Mouse (Mus musculus): ENCODE results near the gene Lss.

Lss gene

DNA sequence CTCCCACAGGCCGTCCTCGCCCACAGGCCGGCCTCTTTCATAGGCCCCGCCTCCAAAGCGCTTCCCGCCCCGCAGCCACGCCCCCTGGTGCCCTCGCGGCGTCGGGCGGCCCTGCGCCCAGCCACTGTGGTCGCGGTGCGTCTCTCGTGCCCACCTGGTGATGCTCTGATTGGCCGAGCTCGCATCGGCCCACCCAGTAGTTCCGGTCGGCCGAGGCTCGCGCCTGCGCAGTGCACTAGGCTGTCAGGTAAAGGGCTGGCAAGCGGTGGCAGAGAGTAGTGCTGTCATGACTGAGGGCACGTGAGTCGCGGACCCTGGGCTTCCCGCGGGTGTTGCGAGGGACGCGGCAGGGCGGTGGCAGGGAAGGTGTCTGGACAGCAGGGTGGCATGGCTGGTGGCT lies at the start of gene Lss:
TSS of gene Lss (plus strand) at position 214 of the 400 bp plus-strand sequence.
- peak; percentile 93 for DNase-seq (ENCODE audit: low spot score)

DNA sequence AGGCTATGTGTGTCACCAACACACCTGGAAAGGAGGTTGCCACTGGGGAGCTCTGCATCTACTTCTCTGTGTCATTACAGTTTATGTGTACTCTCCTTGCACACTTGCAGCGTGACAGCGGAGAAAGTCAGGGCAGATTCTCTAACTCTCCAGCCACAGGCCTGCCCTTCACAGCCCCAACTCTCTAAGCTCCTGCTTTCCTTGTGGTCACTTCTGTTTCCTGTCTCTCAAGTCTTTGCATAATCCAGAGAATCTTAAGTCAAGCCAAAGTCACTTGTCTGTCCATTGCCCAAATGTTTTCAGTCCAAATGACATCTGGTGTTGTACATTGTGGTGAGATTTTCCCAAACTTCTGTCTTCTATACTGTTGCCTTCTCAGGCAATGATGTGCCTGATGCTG lies 45.1 kb upstream of the Lss start:
- no peak for DNase-seq (ENCODE audit: low spot score)

GRCm38 (mm10) chr10:76488265-76488664 lies 43.1 kb upstream of the Lss start:
- DNase-seq (ENCODE audit: low spot score) = no peak

GRCm38 (mm10) chr10:76489205-76489604 lies 42.2 kb upstream of the Lss start:
- DNase-seq (ENCODE audit: low spot score) = no peak

DNA sequence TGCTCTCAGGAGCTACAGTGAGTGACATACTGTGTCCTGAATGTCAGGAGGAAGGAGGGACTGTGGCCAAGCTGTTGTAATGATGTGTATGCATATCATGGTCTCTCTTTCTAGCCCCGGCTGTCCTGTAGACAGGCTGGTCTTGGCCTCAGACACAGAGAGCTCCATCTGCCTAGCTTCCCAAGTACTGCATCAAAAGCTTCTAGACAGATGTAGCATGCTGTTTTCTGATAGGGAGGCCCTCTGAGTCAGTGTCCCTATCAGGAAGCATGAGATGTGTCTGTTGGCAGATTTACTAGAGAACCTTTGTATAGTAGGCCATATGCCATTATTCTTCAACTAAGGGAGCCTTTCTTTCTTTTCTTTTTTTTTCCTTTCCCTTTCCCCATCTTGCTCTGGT lies 37.9 kb upstream of the Lss start:
- DNase-seq (ENCODE audit: low spot score) = no peak

GRCm38 (mm10) chr10:76495501-76495900 lies 35.9 kb upstream of the Lss start:
- no peak for DNase-seq (ENCODE audit: low spot score)

- no peak for DNase-seq (ENCODE audit: low spot score)
These were observed 35.0 kb upstream of the Lss start for GRCm38 (mm10) chr10:76496366-76496765.

GRCm38 (mm10) chr10:76497522-76497921 lies 33.9 kb upstream of the Lss start:
- no peak for DNase-seq (ENCODE audit: low spot score)

DNA sequence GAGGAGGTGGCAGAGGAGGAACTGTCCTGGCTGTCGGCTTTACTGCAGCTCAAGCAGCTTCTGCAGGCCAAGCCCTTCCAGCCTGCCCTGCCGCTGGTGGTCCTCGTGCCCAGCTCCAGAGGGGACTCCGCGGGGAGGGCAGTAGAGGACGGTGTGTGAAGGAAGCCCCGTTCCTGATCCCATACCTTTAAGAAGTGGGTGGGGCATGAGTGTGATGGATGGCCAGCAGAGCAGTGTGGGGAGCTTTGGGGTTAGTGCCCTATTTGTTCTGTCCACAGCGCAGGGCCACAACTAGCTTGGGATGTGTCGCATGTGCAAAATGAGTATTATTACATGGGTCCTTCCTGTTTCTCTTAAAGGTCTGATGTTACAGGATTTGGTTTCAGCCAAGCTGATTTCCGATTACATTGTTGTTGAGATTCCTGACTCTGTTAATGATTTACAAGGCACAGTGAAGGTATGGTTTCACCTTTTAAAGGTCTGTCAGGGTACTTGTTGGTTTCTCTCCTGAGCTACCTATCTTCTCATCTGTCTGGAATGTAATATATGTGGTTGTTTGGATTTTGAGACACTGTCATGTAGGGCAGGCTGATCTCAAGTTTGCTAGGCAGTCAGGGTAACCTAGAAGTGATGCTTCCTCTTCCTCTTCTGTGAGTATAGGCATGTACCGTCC lies 27.0 kb upstream of the Lss start:
- no peak for DNase-seq (ENCODE audit: low spot score)

DNA sequence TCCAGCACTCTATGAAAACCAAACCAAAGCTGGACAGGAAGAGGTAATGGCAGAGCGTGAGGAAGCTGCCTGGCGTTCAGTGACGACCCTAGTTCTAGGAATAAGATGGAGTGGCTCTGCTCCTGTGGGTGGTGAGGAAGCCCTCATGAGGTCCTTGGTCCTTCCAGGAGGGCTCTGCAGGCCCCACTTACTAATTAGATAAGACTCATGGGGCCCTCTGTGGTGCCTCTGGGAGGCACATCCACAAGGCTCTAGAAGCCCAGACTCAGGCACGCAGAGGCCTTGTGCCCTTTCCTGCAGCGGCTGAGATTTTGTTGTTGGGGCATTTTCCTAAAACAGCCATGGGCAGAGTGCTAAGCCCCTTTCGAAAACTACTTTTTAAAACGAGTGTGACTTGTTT lies 25.5 kb upstream of the Lss start:
- DNase-seq (ENCODE audit: low spot score) = no peak

- peak; percentile 63 for DNase-seq (ENCODE audit: low spot score)
These were observed 18.3 kb upstream of the Lss start for GRCm38 (mm10) chr10:76512965-76513583.

GRCm38 (mm10) chr10:76530922-76531321 lies 466 bp upstream of the Lss start:
- no peak for DNase-seq (ENCODE audit: low spot score)

- DNase-seq (ENCODE audit: low spot score) = no peak
These were observed 440 bp downstream of the Lss start for GRCm38 (mm10) chr10:76531828-76532227.

DNA sequence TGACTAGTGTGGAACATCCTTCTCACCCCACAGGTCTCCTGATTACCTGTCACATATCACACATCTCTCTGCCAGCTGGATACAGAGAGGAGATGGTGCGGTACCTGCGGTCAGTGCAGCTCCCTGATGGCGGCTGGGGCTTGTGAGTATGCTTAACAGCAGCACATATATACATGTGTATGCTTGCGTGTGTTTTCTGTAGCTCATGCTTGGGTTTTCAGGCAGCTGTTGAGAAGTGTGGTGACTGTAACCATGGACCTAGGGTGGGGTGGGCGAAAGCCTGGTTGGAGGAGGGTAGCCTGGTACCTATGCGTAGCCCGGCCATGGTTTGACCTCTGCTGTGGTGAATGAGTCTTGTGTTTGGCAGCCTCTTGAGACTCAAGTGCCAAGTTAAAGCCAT lies 4.1 kb downstream of the Lss start:
- DNase-seq (ENCODE audit: low spot score) = no peak

DNA sequence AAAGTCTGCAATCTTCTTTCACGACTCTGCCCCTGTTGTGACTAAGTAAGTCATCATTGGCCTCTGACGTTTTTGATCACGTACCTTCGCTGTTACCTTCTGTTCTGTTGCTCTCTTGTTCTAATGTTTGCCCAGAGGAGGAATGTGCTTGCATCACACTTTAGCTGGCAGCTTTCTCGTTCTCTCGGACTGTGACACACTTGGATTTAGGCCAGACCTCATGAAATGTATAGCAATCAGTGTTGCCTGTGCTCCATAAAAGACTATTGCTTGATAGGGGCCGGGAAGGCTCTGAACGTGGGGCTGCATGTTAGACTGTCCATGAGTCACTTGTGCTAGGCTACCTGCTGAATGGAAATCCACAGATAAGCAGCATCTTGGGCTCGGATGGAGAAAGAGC lies 6.2 kb downstream of the Lss start:
- no peak for DNase-seq (ENCODE audit: low spot score)

DNA sequence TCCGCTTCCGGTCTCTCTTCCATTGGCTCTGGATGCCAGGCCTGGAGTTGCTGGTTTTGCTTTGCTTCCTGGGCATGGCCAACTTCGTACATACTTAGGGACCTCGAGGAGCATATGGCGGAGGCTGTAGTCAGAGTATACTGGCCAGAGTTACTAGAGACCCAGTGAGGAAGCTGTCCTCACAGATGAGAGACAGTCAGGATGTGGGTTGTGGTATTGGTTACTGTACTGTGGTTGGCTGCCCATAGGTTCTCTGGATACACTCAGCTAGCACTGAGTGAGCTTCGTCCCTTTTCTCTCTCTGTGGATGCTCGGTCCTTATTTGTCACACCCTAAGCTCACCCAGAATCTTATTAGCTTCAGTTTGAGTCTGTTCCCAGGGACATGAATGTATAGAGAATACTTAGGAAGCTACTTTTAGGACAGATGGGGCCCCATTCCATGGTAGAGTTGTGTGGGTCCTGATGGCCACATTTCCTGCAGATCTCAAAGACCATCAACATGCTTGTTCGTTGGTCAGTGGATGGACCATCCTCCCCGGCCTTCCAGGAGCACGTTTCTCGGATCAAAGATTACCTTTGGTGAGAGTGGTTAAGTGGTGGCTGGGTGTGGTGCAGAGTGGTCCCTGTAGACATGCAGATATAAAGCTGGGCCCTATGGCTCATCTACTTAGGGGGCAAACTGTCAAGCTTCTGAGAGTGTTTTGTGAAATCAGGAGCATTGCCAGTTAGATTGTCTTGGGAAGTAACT lies 10.1 kb downstream of the Lss start:
- DNase-seq (ENCODE audit: low spot score) = no peak

DNA sequence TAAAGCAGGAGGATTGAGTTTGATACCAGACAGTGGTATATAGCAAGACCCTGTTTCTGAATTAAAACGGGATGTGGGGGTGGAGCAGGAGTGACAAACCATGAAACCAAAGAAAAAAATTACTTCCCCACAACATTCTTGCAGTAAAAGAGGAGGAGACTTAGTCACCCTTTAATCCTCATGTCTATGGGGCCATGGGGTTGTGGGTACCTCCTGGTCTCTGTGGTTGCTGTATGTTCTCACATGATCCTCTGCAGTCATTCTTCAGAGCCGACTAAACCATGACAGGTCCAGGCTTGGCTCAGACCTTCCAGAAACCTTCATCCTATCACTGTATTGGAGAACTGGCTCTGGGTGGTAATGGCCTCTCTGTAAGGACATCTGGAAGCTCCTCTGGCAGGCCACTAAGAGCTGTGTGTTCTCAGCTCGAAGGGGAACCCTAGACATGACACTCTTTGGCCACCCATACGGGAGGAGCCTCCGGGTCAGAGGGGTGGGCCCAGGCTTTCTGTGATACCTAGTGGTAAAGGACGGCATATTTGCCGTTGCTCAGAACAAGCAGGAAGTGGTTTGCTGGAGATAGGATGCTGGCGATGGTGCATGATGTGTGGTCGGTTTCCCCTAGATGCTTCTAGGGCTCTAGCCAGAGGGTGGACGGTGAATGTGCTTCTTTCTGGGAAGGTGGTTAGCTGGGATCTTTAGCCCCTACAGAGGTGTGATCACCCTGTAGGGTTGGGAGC lies 11.4 kb downstream of the Lss start:
- DNase-seq (ENCODE audit: low spot score) = no peak

- no peak for DNase-seq (ENCODE audit: low spot score)
These were observed 15.2 kb downstream of the Lss start for GRCm38 (mm10) chr10:76546566-76546965.

DNA sequence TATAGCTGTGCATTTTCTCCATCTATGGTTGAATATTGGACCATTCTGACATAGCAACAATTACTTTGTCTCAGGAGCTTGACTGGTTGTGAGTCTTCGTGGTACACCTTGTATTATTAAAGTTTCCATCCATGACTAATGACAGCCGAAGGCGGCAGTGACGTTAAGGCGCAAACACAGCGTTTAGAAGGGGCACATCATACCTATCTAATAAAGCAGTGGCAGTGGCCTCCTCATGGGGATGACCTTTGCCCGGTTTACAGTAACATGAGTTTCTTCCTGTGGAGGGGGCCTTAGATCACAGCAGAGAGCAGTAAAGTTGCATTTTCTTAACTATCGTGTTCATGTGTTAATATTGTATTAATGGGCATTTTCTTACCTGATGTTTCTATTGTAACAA lies 16.8 kb downstream of the Lss start:
- DNase-seq (ENCODE audit: low spot score) = no peak

DNA sequence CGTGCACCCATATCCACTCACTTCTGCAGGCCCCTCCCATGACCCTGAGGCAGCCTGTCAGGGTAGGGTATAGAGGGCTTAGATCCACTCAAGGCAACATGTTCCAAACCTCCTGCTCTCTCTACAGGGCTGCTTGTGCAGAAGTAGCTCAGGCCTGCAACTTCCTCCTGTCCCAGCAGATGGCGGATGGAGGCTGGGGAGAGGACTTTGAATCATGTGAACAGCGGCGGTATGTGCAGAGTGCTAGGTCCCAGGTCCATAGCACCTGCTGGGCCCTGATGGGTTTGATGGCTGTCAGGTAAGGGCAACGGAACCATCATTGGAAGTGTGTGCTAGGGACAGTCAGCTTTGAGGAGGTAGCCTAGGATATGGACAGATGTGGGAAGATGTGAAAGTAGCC lies 19.1 kb downstream of the Lss start:
- no peak for DNase-seq (ENCODE audit: low spot score)

DNA sequence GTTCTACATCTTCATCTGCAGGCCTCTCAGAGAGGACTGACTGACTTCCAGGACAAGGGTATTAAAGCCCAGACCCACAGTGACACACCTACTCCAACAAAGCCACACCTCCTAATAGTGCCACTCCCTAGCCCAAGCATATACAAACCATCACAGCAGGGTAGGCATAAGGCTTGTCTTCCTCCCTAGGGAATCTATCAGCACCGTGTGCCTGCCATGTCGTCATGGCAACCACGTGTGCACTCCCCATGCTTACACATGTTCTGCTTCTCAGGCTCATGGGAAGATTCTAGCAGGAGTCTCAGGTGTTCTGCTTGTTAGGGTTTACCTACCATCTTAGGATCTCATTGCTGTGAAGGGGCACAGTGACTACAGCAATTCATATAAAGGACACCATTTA lies 20.2 kb downstream of the Lss start:
- no peak for DNase-seq (ENCODE audit: low spot score)

DNA sequence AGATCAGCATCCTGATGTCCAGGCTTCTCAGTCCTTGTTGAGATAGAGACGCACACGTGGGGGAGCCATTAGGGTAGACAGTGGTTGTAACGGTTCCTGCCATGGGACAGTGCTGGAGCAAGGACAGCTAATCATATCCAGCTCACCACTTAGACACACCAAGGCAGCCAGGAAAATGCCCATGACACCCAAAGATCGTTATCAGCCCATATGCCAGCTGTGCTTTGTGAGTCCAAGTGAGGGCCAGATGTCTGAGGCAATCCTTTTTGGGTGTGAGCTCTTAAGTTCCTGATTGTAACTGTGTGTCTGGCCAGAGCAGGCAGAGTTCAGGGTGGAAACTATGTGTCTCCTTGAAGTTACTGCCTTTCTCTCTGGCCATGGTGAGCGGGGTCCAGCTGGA lies 22.7 kb downstream of the Lss start:
- no peak for DNase-seq (ENCODE audit: low spot score)

DNA sequence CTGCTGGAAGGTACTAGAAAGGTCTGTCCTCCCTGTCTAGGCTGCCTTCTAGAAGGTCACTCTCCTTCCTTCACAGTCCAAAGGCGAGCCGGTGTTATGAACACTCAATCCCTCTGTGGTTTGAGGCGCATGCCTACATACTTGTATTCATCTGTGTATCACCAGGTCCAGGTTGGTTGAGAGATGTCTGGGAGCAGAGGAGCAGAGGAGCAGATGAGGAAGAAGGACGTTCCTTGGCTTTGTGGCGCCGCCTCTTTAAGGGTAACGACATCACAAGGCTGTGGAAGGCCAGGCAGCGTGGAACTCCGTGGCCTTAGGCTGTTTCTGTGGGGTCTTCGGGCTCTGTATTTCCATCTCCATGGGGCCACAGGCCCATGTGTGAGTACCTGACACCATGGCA lies 30.6 kb downstream of the Lss start, which contains the start of gene Spatc1l:
TSS of gene Spatc1l (plus strand) at position 301 of the 400 bp plus-strand sequence.
- no peak for DNase-seq (ENCODE audit: low spot score)
